Mouse (Mus musculus) liver, postnatal 0 days (tissue): ENCODE results near the gene Helt.

Experiments used
- CTCF ChIP-seq: sonication (generic); IDR thresholded peaks from 2 replicates; pipeline ENCODE4 v1.5.1; 2016; ENCODE audit warnings: antibody characterized with exemption, low read depth
- EP300 ChIP-seq: IDR thresholded peaks from 2 replicates; pipeline ENCODE4 v1.6.1; 2016; ENCODE audit warnings: antibody characterized with exemption, low read depth, mild to moderate bottlenecking

DNA sequence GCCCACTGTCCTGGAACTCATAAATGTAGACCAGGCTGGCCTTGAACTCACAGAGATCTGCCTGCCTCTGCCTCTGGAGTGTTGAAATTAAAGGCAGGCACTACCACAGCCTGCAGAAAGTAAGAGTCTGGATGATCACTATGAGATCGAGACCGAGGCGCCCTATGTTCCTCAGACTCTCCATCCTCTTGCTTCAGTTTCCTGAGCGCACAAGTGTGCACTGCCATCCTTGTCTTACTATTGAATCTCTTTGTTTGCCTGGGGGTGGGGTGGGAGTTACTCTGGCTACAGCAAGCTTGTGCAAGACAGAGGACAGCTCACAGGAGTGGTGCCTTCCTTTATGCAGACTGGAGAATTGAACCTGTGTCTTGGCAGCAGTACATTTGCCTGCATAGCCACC lies 27.9 kb upstream of the Helt start:
- no peak for TF ChIP-seq CTCF
- TF ChIP-seq EP300, result no peak
